Mouse (Mus musculus): ENCODE results near the gene Pde6h. TPM values are rescaled to one million over a fixed set of nuclear protein-coding genes. Genes with fewer than 3 reads are reported as not detected.
A peak's percentile ranks its signal among the peaks of the same experiment; 100 is the strongest.
"Not testable (repeated sequence)": the region's sequence is repeated elsewhere in the genome, so short reads cannot be mapped to it uniquely, and the experiment has no call there.

The Pde6h gene
- polyA plus RNA-seq, 1 experiment from 2014 or later, result not detected

- Histone ChIP-seq H3K4me2 (no peak overlapping the region), H3K4me1 (ENCODE audit: insufficient read depth) (no peaks in the 10 kb centered on the region), H3K36me3 (ENCODE audit: insufficient read depth) (no peaks in the 10 kb centered on the region), H3K27ac (ENCODE audit: low read depth) (no peak overlapping the region), H3K27me3 (ENCODE audit: insufficient read depth, low read length) (no peaks in the 10 kb centered on the region), H3K9ac (no peak overlapping the region), H3K4me3 (ENCODE audit: low read depth, low read length) (no peak overlapping the region), H3K9me3 (ENCODE audit: low read depth, low read length) (no peaks in the 10 kb centered on the region)
- no peak for DNase-seq
- no peak for ATAC-seq (ENCODE audit: insufficient read depth)
- no peak for TF ChIP-seq CTCF (IDR thresholded peaks at IDR 0.05; ENCODE audit: low read depth)
- WGBS, result 73% methylated on average over 7 of the region's 7 CpGs
Observed at GRCm38 (mm10) chr6:136957062-136957461, 33.4 kb downstream of the Pde6h start.

- WGBS, result 37% methylated on average over 11 of the region's 11 CpGs
- H3K27me3 ChIP-seq (ENCODE audit: insufficient read depth, low read length), result no peaks in the 10 kb centered on the region
- H3K27ac ChIP-seq (ENCODE audit: low read depth), result no peak overlapping the region
- H3K4me2 ChIP-seq, result no peak overlapping the region
- H3K36me3 ChIP-seq (ENCODE audit: insufficient read depth), result no peaks in the 10 kb centered on the region
- no peak for TF ChIP-seq CTCF (IDR thresholded peaks at IDR 0.05; ENCODE audit: low read depth)
- no peak overlapping the region for H3K9ac ChIP-seq
- no peak overlapping the region for H3K4me3 ChIP-seq (ENCODE audit: low read depth, low read length)
- no peaks in the 10 kb centered on the region for H3K4me1 ChIP-seq (ENCODE audit: insufficient read depth)
- DNase-seq (no peak), ATAC-seq (ENCODE audit: insufficient read depth) (no peak)
- no peaks in the 10 kb centered on the region for H3K9me3 ChIP-seq (ENCODE audit: low read depth, low read length)
Observed at GRCm38 (mm10) chr6:136959131-136959530, 35.5 kb downstream of the Pde6h start.

GRCm38 (mm10) chr6:136962957-136963356, 39.3 kb downstream of the Pde6h start:
- no peak overlapping the region for H3K9ac ChIP-seq
- 72% methylated on average over 11 of the region's 11 CpGs for WGBS
- H3K4me3 ChIP-seq (ENCODE audit: low read depth, low read length), result no peak overlapping the region
- no peak for ATAC-seq (ENCODE audit: insufficient read depth)
- H3K9me3 ChIP-seq (ENCODE audit: low read depth, low read length), result no peaks in the 10 kb centered on the region
- no peak overlapping the region for H3K4me2 ChIP-seq
- H3K27me3 ChIP-seq (ENCODE audit: insufficient read depth, low read length), result no peaks in the 10 kb centered on the region
- DNase-seq, result no peak
- H3K27ac ChIP-seq (ENCODE audit: low read depth), result no peak overlapping the region
- no peak for TF ChIP-seq CTCF (IDR thresholded peaks at IDR 0.05; ENCODE audit: low read depth)
- H3K4me1 ChIP-seq (ENCODE audit: insufficient read depth), result no peaks in the 10 kb centered on the region
- no peaks in the 10 kb centered on the region for H3K36me3 ChIP-seq (ENCODE audit: insufficient read depth)

GRCm38 (mm10) chr6:136964609-136965510, 41.2 kb downstream of the Pde6h start:
- peak; percentile 22; the same call in 1 of the 2 replicates for TF ChIP-seq CTCF (IDR thresholded peaks at IDR 0.05; ENCODE audit: low read depth)
- H3K4me2 ChIP-seq, result no peak overlapping the region
- no peaks in the 10 kb centered on the region for H3K27me3 ChIP-seq (ENCODE audit: insufficient read depth, low read length)
- H3K9ac ChIP-seq, result no peak overlapping the region
- 56% methylated on average over 13 of the region's 13 CpGs for WGBS
- DNase-seq (peak; percentile 41), ATAC-seq (ENCODE audit: insufficient read depth) (no peak)
- H3K27ac ChIP-seq (ENCODE audit: low read depth), result no peak overlapping the region
- no peaks in the 10 kb centered on the region for H3K4me1 ChIP-seq (ENCODE audit: insufficient read depth)
- H3K9me3 ChIP-seq (ENCODE audit: low read depth, low read length), result no peaks in the 10 kb centered on the region
- no peaks in the 10 kb centered on the region for H3K36me3 ChIP-seq (ENCODE audit: insufficient read depth)
- no peak overlapping the region for H3K4me3 ChIP-seq (ENCODE audit: low read depth, low read length)

GRCm38 (mm10) chr6:136965912-136966311, 42.3 kb downstream of the Pde6h start:
- no peak overlapping the region for H3K27ac ChIP-seq (ENCODE audit: low read depth)
- DNase-seq (no peak), ATAC-seq (ENCODE audit: insufficient read depth) (no peak)
- no peak overlapping the region for H3K4me2 ChIP-seq
- H3K4me3 ChIP-seq (ENCODE audit: low read depth, low read length), result no peak overlapping the region
- WGBS, result 60% methylated on average over 10 of the region's 10 CpGs
- H3K27me3 ChIP-seq (ENCODE audit: insufficient read depth, low read length), result no peaks in the 10 kb centered on the region
- H3K9ac ChIP-seq, result no peak overlapping the region
- TF ChIP-seq CTCF (IDR thresholded peaks at IDR 0.05; ENCODE audit: low read depth), result no peak
- no peaks in the 10 kb centered on the region for H3K9me3 ChIP-seq (ENCODE audit: low read depth, low read length)
- no peaks in the 10 kb centered on the region for H3K4me1 ChIP-seq (ENCODE audit: insufficient read depth)
- H3K36me3 ChIP-seq (ENCODE audit: insufficient read depth), result no peaks in the 10 kb centered on the region

- H3K9ac ChIP-seq, result no peak overlapping the region
- H3K27me3 ChIP-seq (ENCODE audit: insufficient read depth, low read length), result no peaks in the 10 kb centered on the region
- no peak overlapping the region for H3K4me2 ChIP-seq
- no peaks in the 10 kb centered on the region for H3K36me3 ChIP-seq (ENCODE audit: insufficient read depth)
- DNase-seq (no peak), ATAC-seq (ENCODE audit: insufficient read depth) (no peak)
- no peaks in the 10 kb centered on the region for H3K9me3 ChIP-seq (ENCODE audit: low read depth, low read length)
- H3K4me1 ChIP-seq (ENCODE audit: insufficient read depth), result no peaks in the 10 kb centered on the region
- WGBS, result 62% methylated on average over 4 of the region's 4 CpGs
- no peak for TF ChIP-seq CTCF (IDR thresholded peaks at IDR 0.05; ENCODE audit: low read depth)
- H3K27ac ChIP-seq (ENCODE audit: low read depth), result no peak overlapping the region
- no peak overlapping the region for H3K4me3 ChIP-seq (ENCODE audit: low read depth, low read length)
Observed at GRCm38 (mm10) chr6:136967466-136967865, 43.8 kb downstream of the Pde6h start.

GRCm38 (mm10) chr6:136968877-136969276, 45.2 kb downstream of the Pde6h start:
- H3K27me3 ChIP-seq (ENCODE audit: insufficient read depth, low read length); H3K9me3 ChIP-seq (ENCODE audit: low read depth, low read length); H3K9ac ChIP-seq; H3K4me3 ChIP-seq (ENCODE audit: low read depth, low read length); H3K4me1 ChIP-seq (ENCODE audit: insufficient read depth); H3K36me3 ChIP-seq (ENCODE audit: insufficient read depth); H3K4me2 ChIP-seq: not testable (repeated sequence)
- H3K27ac ChIP-seq (ENCODE audit: low read depth), result peak overlapping the region; percentile 54; the same call in 1 of the 2 replicates
- peak; percentile 69; the same call in 1 of the 2 replicates for ATAC-seq (ENCODE audit: insufficient read depth)
- TF ChIP-seq CTCF (IDR thresholded peaks at IDR 0.05; ENCODE audit: low read depth), result peak; percentile 58
- DNase-seq, result peak; percentile 84
- 27% methylated on average over 4 of the region's 4 CpGs for WGBS
